Mouse (Mus musculus): ENCODE measurements around the gene Nap1l4. TPM values are rescaled to one million over a fixed set of nuclear protein-coding genes. Genes with fewer than 3 reads are reported as not detected.
"Not testable (repeated sequence)": the region's sequence is repeated elsewhere in the genome, so short reads cannot be mapped to it uniquely, and the experiment has no call there.

Nap1l4 gene
- polyA plus RNA-seq, 1 experiment from 2014 or later: 214 TPM

DNA sequence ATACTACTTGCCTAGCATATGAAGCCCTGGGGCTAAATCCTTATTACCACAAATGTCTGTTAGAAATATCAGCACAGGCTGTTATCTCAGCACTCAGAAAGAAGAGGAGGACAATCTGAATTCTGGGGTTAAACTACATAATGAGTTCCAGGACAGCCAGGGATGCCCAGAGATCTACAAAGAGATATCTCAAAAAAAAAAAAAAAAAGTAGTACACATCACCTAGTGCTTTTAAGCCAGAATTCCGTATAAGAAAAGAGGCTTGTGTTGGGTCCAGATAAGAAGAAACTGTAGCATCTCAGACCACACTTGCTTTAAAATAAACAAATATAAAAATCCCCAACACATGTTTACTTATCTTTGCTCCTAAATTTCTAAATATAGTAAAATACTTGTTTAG, 10.2 kb downstream of the Nap1l4 start:
- Histone ChIP-seq H3K4me2 (ENCODE audit: low read depth, low read length, severe bottlenecking) (no peak overlapping the region), H3K27ac (ENCODE audit: low read depth, low read length) (no peak overlapping the region), H3K9ac (ENCODE audit: low read length) (no peak overlapping the region), H3K9me3 (ENCODE audit: control insufficient read depth, low read length) (no peaks in the 10 kb centered on the region), H3K36me3 (ENCODE audit: control insufficient read depth, insufficient read depth, low read length) (peaks cover 9% of the 10 kb centered on the region), H3K4me1 (replicated peaks; ENCODE audit: control insufficient read depth, insufficient read depth, low read length) (no peaks in the 10 kb centered on the region), H3K4me3 (ENCODE audit: low read depth, low read length) (no peak overlapping the region), H3K27me3 (ENCODE audit: control insufficient read depth, insufficient read depth, low read length) (no peaks in the 10 kb centered on the region)
- no peak for ATAC-seq (replicated peaks; ENCODE audit: low FRiP score)
- 88% methylated on average over 1 of the region's 1 CpGs for WGBS
- no peak for DNase-seq (ENCODE audit: low spot score)

GRCm38 (mm10) chr7:143538229-143538628, 10.7 kb downstream of the Nap1l4 start:
- not testable (repeated sequence) for H3K27ac ChIP-seq (ENCODE audit: low read depth, low read length); H3K4me3 ChIP-seq (ENCODE audit: low read depth, low read length); H3K27me3 ChIP-seq (ENCODE audit: control insufficient read depth, insufficient read depth, low read length); H3K9ac ChIP-seq (ENCODE audit: low read length); DNase-seq (ENCODE audit: low spot score); H3K36me3 ChIP-seq (ENCODE audit: control insufficient read depth, insufficient read depth, low read length); ATAC-seq (replicated peaks; ENCODE audit: low FRiP score); H3K9me3 ChIP-seq (ENCODE audit: control insufficient read depth, low read length); H3K4me2 ChIP-seq (ENCODE audit: low read depth, low read length, severe bottlenecking); H3K4me1 ChIP-seq (replicated peaks; ENCODE audit: control insufficient read depth, insufficient read depth, low read length)
- 92% methylated on average over 6 of the region's 6 CpGs for WGBS

DNA sequence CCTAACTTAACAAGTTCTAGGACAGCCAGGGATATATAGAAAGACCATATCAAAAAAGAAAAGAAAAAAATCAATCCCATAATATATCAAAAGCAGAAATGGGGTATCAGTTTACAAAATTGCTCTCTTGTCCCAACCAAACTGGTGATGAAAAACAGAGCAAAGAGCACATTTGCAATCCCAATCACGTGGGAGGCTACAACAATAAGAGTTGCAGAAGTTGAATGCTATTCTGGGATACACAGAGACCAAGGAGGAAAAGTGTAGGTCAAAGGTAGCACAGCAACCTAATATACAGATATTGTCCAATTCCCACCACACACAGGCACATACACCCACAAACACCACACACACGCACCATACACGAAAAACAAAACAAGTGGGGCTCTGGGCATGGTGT, 12.7 kb downstream of the Nap1l4 start:
- H3K36me3 ChIP-seq (ENCODE audit: control insufficient read depth, insufficient read depth, low read length): peaks cover 11% of the 10 kb centered on the region
- no peak for ATAC-seq (replicated peaks; ENCODE audit: low FRiP score)

DNA sequence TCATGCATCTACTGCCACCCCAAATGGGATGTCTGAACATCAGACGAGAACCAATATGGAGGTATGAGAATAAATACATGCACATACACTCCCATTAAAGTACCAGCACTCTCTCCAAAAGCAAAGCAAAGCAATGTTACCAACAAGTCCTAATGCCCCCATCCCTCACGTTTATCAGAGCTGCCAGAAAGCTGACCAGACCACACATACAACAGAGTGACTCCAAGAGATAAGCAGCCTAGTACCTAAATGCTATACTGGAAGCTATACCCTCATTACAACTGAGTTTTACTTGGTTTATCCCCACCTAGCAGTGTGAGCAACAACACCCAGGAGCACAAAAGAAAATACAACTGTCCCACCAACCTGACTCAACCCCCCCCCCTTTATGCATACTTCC, 15.6 kb downstream of the Nap1l4 start:
- DNase-seq (ENCODE audit: low spot score) (no peak), ATAC-seq (replicated peaks; ENCODE audit: low FRiP score) (no peak)
- no peaks in the 10 kb centered on the region for H3K4me1 ChIP-seq (replicated peaks; ENCODE audit: control insufficient read depth, insufficient read depth, low read length)
- peaks cover 18% of the 10 kb centered on the region for H3K36me3 ChIP-seq (ENCODE audit: control insufficient read depth, insufficient read depth, low read length)
- H3K4me3 ChIP-seq (ENCODE audit: low read depth, low read length): no peak overlapping the region
- H3K9ac ChIP-seq (ENCODE audit: low read length): no peak overlapping the region
- no peak overlapping the region for H3K4me2 ChIP-seq (ENCODE audit: low read depth, low read length, severe bottlenecking)
- H3K27ac ChIP-seq (ENCODE audit: low read depth, low read length): no peak overlapping the region
- no peaks in the 10 kb centered on the region for H3K27me3 ChIP-seq (ENCODE audit: control insufficient read depth, insufficient read depth, low read length)
- WGBS: 86% methylated on average over 2 of the region's 2 CpGs
- no peaks in the 10 kb centered on the region for H3K9me3 ChIP-seq (ENCODE audit: control insufficient read depth, low read length)

More for the DNA sequence above, 12.7 kb downstream of the Nap1l4 start:
- no peak overlapping the region for H3K4me2 ChIP-seq (ENCODE audit: low read depth, low read length, severe bottlenecking)
- H3K27ac ChIP-seq (ENCODE audit: low read depth, low read length): no peak overlapping the region
- no peak overlapping the region for H3K4me3 ChIP-seq (ENCODE audit: low read depth, low read length)
- 93% methylated on average over 3 of the region's 3 CpGs for WGBS
- DNase-seq (ENCODE audit: low spot score): no peak
- no peaks in the 10 kb centered on the region for H3K9me3 ChIP-seq (ENCODE audit: control insufficient read depth, low read length)
- no peaks in the 10 kb centered on the region for H3K27me3 ChIP-seq (ENCODE audit: control insufficient read depth, insufficient read depth, low read length)
- no peaks in the 10 kb centered on the region for H3K4me1 ChIP-seq (replicated peaks; ENCODE audit: control insufficient read depth, insufficient read depth, low read length)
- no peak overlapping the region for H3K9ac ChIP-seq (ENCODE audit: low read length)

GRCm38 (mm10) chr7:143532410-143532809, 16.5 kb downstream of the Nap1l4 start:
- 95% methylated on average over 1 of the region's 1 CpGs for WGBS
- no peak overlapping the region for H3K4me2 ChIP-seq (ENCODE audit: low read depth, low read length, severe bottlenecking)
- ATAC-seq (replicated peaks; ENCODE audit: low FRiP score) (no peak), DNase-seq (ENCODE audit: low spot score) (no peak)
- no peak overlapping the region for H3K27ac ChIP-seq (ENCODE audit: low read depth, low read length)
- no peaks in the 10 kb centered on the region for H3K9me3 ChIP-seq (ENCODE audit: control insufficient read depth, low read length)
- peaks cover 18% of the 10 kb centered on the region for H3K36me3 ChIP-seq (ENCODE audit: control insufficient read depth, insufficient read depth, low read length)
- H3K27me3 ChIP-seq (ENCODE audit: control insufficient read depth, insufficient read depth, low read length): no peaks in the 10 kb centered on the region
- H3K9ac ChIP-seq (ENCODE audit: low read length): no peak overlapping the region
- H3K4me1 ChIP-seq (replicated peaks; ENCODE audit: control insufficient read depth, insufficient read depth, low read length): no peaks in the 10 kb centered on the region
- H3K4me3 ChIP-seq (ENCODE audit: low read depth, low read length): no peak overlapping the region

DNA sequence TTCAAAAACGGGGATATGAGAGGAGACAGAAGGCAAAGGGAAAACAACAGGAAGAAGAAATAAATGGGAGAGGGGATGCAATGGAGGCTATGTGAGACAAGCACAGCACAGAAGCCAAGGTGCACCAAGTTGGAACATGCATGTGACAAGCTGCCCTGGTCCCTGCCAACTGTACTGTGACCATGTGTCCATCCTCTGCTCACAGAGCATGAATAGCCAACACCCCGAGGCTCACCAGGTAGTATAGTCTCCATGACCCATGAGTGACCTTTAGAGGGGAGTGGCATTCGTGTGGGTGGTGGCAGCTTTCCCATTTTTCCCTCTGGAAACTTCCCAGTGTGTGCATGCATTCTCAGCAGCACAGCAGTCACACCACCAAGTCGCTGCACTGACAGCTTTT, 29.6 kb downstream of the Nap1l4 start:
- peaks cover 20% of the 10 kb centered on the region; the same call in 1 of the 2 replicates for H3K36me3 ChIP-seq (ENCODE audit: control insufficient read depth, insufficient read depth, low read length)
- 90% methylated on average over 4 of the region's 4 CpGs for WGBS
- no peak overlapping the region for H3K4me3 ChIP-seq (ENCODE audit: low read depth, low read length)
- no peaks in the 10 kb centered on the region for H3K9me3 ChIP-seq (ENCODE audit: control insufficient read depth, low read length)
- H3K9ac ChIP-seq (ENCODE audit: low read length): no peak overlapping the region
- no peaks in the 10 kb centered on the region for H3K27me3 ChIP-seq (ENCODE audit: control insufficient read depth, insufficient read depth, low read length)
- DNase-seq (ENCODE audit: low spot score) (no peak), ATAC-seq (replicated peaks; ENCODE audit: low FRiP score) (no peak)
- H3K27ac ChIP-seq (ENCODE audit: low read depth, low read length): no peak overlapping the region
- H3K4me1 ChIP-seq (replicated peaks; ENCODE audit: control insufficient read depth, insufficient read depth, low read length): no peaks in the 10 kb centered on the region
- no peak overlapping the region for H3K4me2 ChIP-seq (ENCODE audit: low read depth, low read length, severe bottlenecking)

- DNase-seq (ENCODE audit: low spot score): no peak
- H3K27me3 ChIP-seq (ENCODE audit: control insufficient read depth, insufficient read depth, low read length): no peaks in the 10 kb centered on the region
- H3K36me3 ChIP-seq (ENCODE audit: control insufficient read depth, insufficient read depth, low read length): peaks cover 18% of the 10 kb centered on the region; the same call in 1 of the 2 replicates
Observed at GRCm38 (mm10) chr7:143514416-143514768, 34.5 kb downstream of the Nap1l4 start.

DNA sequence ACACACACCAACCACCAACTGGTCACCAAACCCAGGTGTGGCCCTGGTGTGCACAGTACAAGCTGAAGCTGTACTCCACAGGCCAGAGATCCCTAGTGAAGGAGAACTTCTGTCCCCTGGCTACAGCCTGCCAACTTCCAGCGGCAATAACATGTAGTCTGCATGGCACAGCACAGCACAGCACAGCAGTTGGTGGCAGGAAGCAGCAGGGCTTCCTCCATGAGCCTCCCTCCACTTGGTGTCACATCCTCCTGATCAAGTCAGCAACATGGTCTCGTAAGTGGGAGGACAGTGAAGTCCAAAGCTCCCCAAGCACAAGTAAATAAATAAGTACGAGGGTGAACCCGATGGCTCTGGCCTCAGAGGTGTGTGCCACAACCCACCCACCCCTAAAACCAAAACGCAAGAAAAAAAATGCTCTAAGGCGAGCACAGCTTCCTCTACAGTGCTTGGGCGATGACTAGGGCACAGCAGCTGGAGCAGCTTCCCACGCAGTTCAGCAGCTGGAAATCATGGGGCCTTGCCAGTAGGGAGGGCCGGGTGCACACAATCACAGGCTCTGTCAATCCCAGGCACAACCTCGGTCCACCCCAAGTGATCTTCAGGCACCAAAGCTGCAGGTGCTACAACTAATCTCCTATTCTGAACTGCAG, 35.0 kb downstream of the Nap1l4 start:
- Histone ChIP-seq H3K9ac (ENCODE audit: low read length) (no peak overlapping the region), H3K36me3 (ENCODE audit: control insufficient read depth, insufficient read depth, low read length) (peaks cover 15% of the 10 kb centered on the region; the same call in 1 of the 2 replicates)

More at GRCm38 (mm10) chr7:143514416-143514768, 34.5 kb downstream of the Nap1l4 start:
- WGBS: 90% methylated on average over 4 of the region's 4 CpGs
- Histone ChIP-seq H3K4me2 (ENCODE audit: low read depth, low read length, severe bottlenecking) (no peak overlapping the region), H3K4me3 (ENCODE audit: low read depth, low read length) (no peak overlapping the region), H3K9me3 (ENCODE audit: control insufficient read depth, low read length) (no peaks in the 10 kb centered on the region), H3K9ac (ENCODE audit: low read length) (no peak overlapping the region), H3K4me1 (replicated peaks; ENCODE audit: control insufficient read depth, insufficient read depth, low read length) (no peaks in the 10 kb centered on the region), H3K27ac (ENCODE audit: low read depth, low read length) (no peak overlapping the region)
- ATAC-seq (replicated peaks; ENCODE audit: low FRiP score): no peak

DNA sequence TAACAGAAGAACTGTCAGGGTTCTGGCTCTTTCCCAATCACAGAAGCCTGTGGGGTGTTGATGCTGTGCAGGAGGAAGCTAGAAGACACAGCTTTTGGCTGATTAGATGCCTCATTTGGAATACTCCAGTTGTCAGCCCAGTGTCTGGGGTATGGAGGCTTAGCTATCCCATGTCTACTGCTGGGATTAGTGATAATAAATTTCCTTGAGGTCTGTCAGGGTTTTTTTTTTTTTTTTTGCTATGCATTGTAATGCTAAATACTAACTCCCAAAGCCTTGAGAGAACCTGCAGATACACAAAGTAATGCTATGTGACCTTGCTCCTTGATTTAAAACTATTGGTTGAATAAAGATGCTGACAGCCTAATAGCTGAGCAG, 37.6 kb downstream of the Nap1l4 start:
- H3K4me1 ChIP-seq (replicated peaks; ENCODE audit: control insufficient read depth, insufficient read depth, low read length): no peaks in the 10 kb centered on the region
- no peak overlapping the region for H3K4me2 ChIP-seq (ENCODE audit: low read depth, low read length, severe bottlenecking)
- peaks cover 13% of the 10 kb centered on the region; the same call in 1 of the 2 replicates for H3K36me3 ChIP-seq (ENCODE audit: control insufficient read depth, insufficient read depth, low read length)
- H3K27ac ChIP-seq (ENCODE audit: low read depth, low read length): no peak overlapping the region
- no peak for ATAC-seq (replicated peaks; ENCODE audit: low FRiP score)
- H3K4me3 ChIP-seq (ENCODE audit: low read depth, low read length): no peak overlapping the region
- H3K9me3 ChIP-seq (ENCODE audit: control insufficient read depth, low read length): no peaks in the 10 kb centered on the region
- H3K9ac ChIP-seq (ENCODE audit: low read length): no peak overlapping the region
- H3K27me3 ChIP-seq (ENCODE audit: control insufficient read depth, insufficient read depth, low read length): no peaks in the 10 kb centered on the region
- DNase-seq (ENCODE audit: low spot score): no peak

More for the DNA sequence above, 35.0 kb downstream of the Nap1l4 start:
- DNase-seq (ENCODE audit: low spot score) (no peak), ATAC-seq (replicated peaks; ENCODE audit: low FRiP score) (no peak)
- Histone ChIP-seq H3K27ac (ENCODE audit: low read depth, low read length) (no peak overlapping the region), H3K4me3 (ENCODE audit: low read depth, low read length) (no peak overlapping the region), H3K9me3 (ENCODE audit: control insufficient read depth, low read length) (no peaks in the 10 kb centered on the region), H3K27me3 (ENCODE audit: control insufficient read depth, insufficient read depth, low read length) (no peaks in the 10 kb centered on the region), H3K4me2 (ENCODE audit: low read depth, low read length, severe bottlenecking) (no peak overlapping the region), H3K4me1 (replicated peaks; ENCODE audit: control insufficient read depth, insufficient read depth, low read length) (no peaks in the 10 kb centered on the region)
- WGBS: 90% methylated on average over 10 of the region's 10 CpGs

All from forebrain, embryonic 11.5 days (tissue).